Comparison of ENCODE assay signal across 27 mouse cellular contexts in the genomic region with DNA sequence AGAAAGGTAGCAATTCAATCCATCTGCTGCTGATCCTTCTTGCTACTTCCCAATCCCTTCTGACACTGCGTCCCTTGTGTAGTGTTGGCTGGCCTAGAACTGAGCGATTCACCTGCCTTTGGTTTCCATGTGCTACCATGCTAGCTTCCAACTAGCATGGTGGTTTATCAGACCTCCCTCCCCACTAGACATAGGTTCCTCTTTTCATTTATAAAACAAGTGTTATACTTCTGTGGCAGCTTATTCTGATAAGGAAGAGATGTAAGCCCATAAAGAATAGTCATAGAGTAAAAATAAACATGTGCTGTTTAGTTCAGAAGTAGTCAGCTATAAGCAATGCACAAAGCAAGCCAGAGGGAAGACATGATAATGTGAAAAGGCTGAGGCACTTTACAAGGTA. TPM values are rescaled to one million over a fixed set of nuclear protein-coding genes. Genes with fewer than 3 reads are reported as not detected.
A peak's percentile ranks its signal among the peaks of the same experiment; 100 is the strongest.
DNase-seq lines count a peak whose midpoint lies in the region; ATAC-seq and TF ChIP-seq lines count a peak whose summit lies in the region.
"Had no signal": no experiment of that assay in that cellular context is flagged by ENCODE, and none has a peak within 500 bp of the region (broad histone marks: within the 10 kb centered on the region; RNA-seq: fewer than 3 reads in every experiment).

No protein-coding gene starts in this region.

- TF ChIP-seq POLR2A in MEL (IDR thresholded peaks at IDR 0.05; ENCODE audit: control insufficient read depth in 1 of 2, insufficient read depth in 1 of 2, low read depth in 1 of 2, low read length in 2 of 2, poor library complexity in 1 of 2): no peak

- DNase-seq in liver, postnatal 0 days: no peak
- peak; percentile 88 for DNase-seq in MEL (ENCODE audit: low read depth, low spot score)
- DNase-seq in adrenal gland, postnatal 10 days: no peak
- DNase-seq in spleen, adult 12 weeks (ENCODE audit: low spot score): no peak
- DNase-seq: adrenal gland, postnatal 14 days; cerebellum, adult 11 months; cerebellum, adult 2 months; cerebellum, adult 9-11 months; cerebellum, postnatal 25 days; gastrocnemius, postnatal 10 days; gastrocnemius, postnatal 36 days; heart, adult 18-20 months; kidney, adult 11 months had no signal

- H3K27ac ChIP-seq in heart, embryonic 15.5 days: 0 out of 2 replicates have a peak overlapping the region, but pooled peaks have one; percentile 36
- H3K27ac ChIP-seq in heart, embryonic 12.5 days (ENCODE audit: poor library complexity, severe bottlenecking): no peak overlapping the region
- peak overlapping the region; percentile 41; the same call in 1 of the 2 replicates for H3K27ac ChIP-seq in liver, embryonic 12.5 days
- no peak overlapping the region for H3K27ac ChIP-seq in liver, postnatal 0 days (ENCODE audit: low read depth)
- peak overlapping the region; percentile 78 for H3K27ac ChIP-seq in MEL (ENCODE audit: control insufficient read depth, low read depth, low read length)
- H3K27ac ChIP-seq: forebrain, embryonic 10.5 days; forebrain, embryonic 13.5 days; heart, embryonic 10.5 days; hindbrain, embryonic 10.5 days; hindbrain, embryonic 13.5 days; intestine, embryonic 15.5 days had no signal

- ATAC-seq in heart, embryonic 15.5 days (replicated peaks; ENCODE audit: insufficient number of reproducible peaks, insufficient read depth, low FRiP score, low read depth): no peak
- ATAC-seq in heart, embryonic 12.5 days (ENCODE audit: insufficient number of reproducible peaks, low FRiP score): no peak
- ATAC-seq in liver, embryonic 12.5 days: no peak
- ATAC-seq in liver, postnatal 0 days: no peak
- 0 out of 2 replicates have a peak, but pooled peaks have one; percentile 20 for ATAC-seq in granulocyte monocyte progenitor cell, adult 5-6 weeks (replicated peaks; ENCODE audit: poor library complexity, severe bottlenecking)
- ATAC-seq: CD4-positive, CD25-positive, alpha-beta regulatory T cell, adult 4 months; forebrain, embryonic 13.5 days; forebrain, embryonic 16.5 days; hindbrain, embryonic 16.5 days; intestine, embryonic 15.5 days; Patski had no signal

- no peak overlapping the region for H3K4me2 ChIP-seq in heart, embryonic 15.5 days
- no peak overlapping the region for H3K4me2 ChIP-seq in heart, embryonic 12.5 days
- no peak overlapping the region for H3K4me2 ChIP-seq in liver, embryonic 12.5 days
- H3K4me2 ChIP-seq in liver, postnatal 0 days (ENCODE audit: low read depth, low read length): no peak overlapping the region
- H3K4me2 ChIP-seq: forebrain, embryonic 13.5 days; hindbrain, embryonic 13.5 days; intestine, embryonic 15.5 days had no signal

- TF ChIP-seq CTCF in liver, postnatal 0 days (IDR thresholded peaks at IDR 0.05; ENCODE audit: low read depth): no peak
- TF ChIP-seq CTCF in MEL (IDR thresholded peaks at IDR 0.05 in 2 of 3, conservative IDR thresholded peaks at IDR 0.05 in 1 of 3; ENCODE audit: control insufficient read depth in 1 of 3, insufficient read depth in 1 of 3, low read depth in 2 of 3, low read length in 3 of 3, poor library complexity in 1 of 3, severe bottlenecking in 1 of 3): no peak

- no peak overlapping the region for H3K4me3 ChIP-seq in heart, embryonic 15.5 days
- no peak overlapping the region for H3K4me3 ChIP-seq in heart, embryonic 12.5 days
- no peak overlapping the region for H3K4me3 ChIP-seq in liver, embryonic 12.5 days
- H3K4me3 ChIP-seq in liver, postnatal 0 days (ENCODE audit: low read depth, low read length): no peak overlapping the region
- no peak overlapping the region for H3K4me3 ChIP-seq in MEL (ENCODE audit: control insufficient read depth in 1 of 2, insufficient read depth in 1 of 2, low read depth in 2 of 2, low read length in 2 of 2)
- H3K4me3 ChIP-seq: forebrain, embryonic 10.5 days; forebrain, embryonic 13.5 days; heart, embryonic 10.5 days; hindbrain, embryonic 10.5 days; hindbrain, embryonic 13.5 days; intestine, embryonic 15.5 days had no signal

- no peak overlapping the region for H3K9ac ChIP-seq in heart, embryonic 15.5 days
- H3K9ac ChIP-seq in heart, embryonic 12.5 days: no peak overlapping the region
- H3K9ac ChIP-seq in liver, embryonic 12.5 days: no peak overlapping the region
- no peak overlapping the region for H3K9ac ChIP-seq in liver, postnatal 0 days (replicated peaks)
- H3K9ac ChIP-seq in MEL (ENCODE audit: control insufficient read depth, low read depth, low read length, poor library complexity, severe bottlenecking): no peak overlapping the region
- H3K9ac ChIP-seq: forebrain, embryonic 13.5 days; hindbrain, embryonic 13.5 days; intestine, embryonic 15.5 days had no signal

- no peaks in the 10 kb centered on the region for H3K27me3 ChIP-seq in heart, embryonic 15.5 days
- no peaks in the 10 kb centered on the region for H3K27me3 ChIP-seq in heart, embryonic 12.5 days (replicated peaks)
- no peaks in the 10 kb centered on the region for H3K27me3 ChIP-seq in liver, embryonic 12.5 days (replicated peaks)
- no peaks in the 10 kb centered on the region for H3K27me3 ChIP-seq in liver, postnatal 0 days (ENCODE audit: insufficient read depth, low read length)
- no peaks in the 10 kb centered on the region for H3K27me3 ChIP-seq in MEL (ENCODE audit: control insufficient read depth in 1 of 2, insufficient read depth in 2 of 2, low read length in 2 of 2)
- H3K27me3 ChIP-seq: forebrain, embryonic 13.5 days; hindbrain, embryonic 13.5 days; intestine, embryonic 15.5 days; Patski had no signal

- 95% methylated on average over 2 of the region's 2 CpGs for WGBS in heart, embryonic 15.5 days
- WGBS in heart, embryonic 12.5 days: 96% methylated on average over 2 of the region's 2 CpGs
- 88% methylated on average over 2 of the region's 2 CpGs for WGBS in liver, embryonic 12.5 days (ENCODE audit: insufficient replicate concordance)
- WGBS in liver, postnatal 0 days (ENCODE audit: insufficient replicate concordance): 81% methylated on average over 2 of the region's 2 CpGs

- H3K79me2 ChIP-seq in MEL (ENCODE audit: control insufficient read depth, insufficient read depth, low read length, poor library complexity): no peaks in the 10 kb centered on the region

- TF ChIP-seq RAD21 in MEL (IDR thresholded peaks at IDR 0.05; ENCODE audit: low read depth, low read length): no peak

- H3K36me3 ChIP-seq in heart, embryonic 15.5 days: peaks cover 9% of the 10 kb centered on the region; the same call in 1 of the 2 replicates
- H3K36me3 ChIP-seq in heart, embryonic 12.5 days: peaks cover 25% of the 10 kb centered on the region
- H3K36me3 ChIP-seq in liver, embryonic 12.5 days: peaks cover 66% of the 10 kb centered on the region
- H3K36me3 ChIP-seq in liver, postnatal 0 days (replicated peaks; ENCODE audit: insufficient read depth, low read length): peaks cover 39% of the 10 kb centered on the region
- peaks cover 0 to 56% of the 10 kb centered on the region in 2 experiments; a peak in 3 of 4 replicates for H3K36me3 ChIP-seq in MEL (ENCODE audit: control insufficient read depth in 1 of 2, insufficient read depth in 2 of 2, low read length in 2 of 2)

- no peak for TF ChIP-seq EP300 in liver, postnatal 0 days (IDR thresholded peaks at IDR 0.05; ENCODE audit: low read depth)
- TF ChIP-seq EP300 in MEL (IDR thresholded peaks at IDR 0.05; ENCODE audit: low read depth in 1 of 2, low read length in 2 of 2): peak; percentile 72 to 81

- H3K4me1 ChIP-seq in heart, embryonic 15.5 days (replicated peaks): peaks cover 34% of the 10 kb centered on the region
- peaks cover 31% of the 10 kb centered on the region for H3K4me1 ChIP-seq in heart, embryonic 12.5 days (replicated peaks)
- peaks cover 64% of the 10 kb centered on the region for H3K4me1 ChIP-seq in liver, embryonic 12.5 days
- peaks cover 24% of the 10 kb centered on the region for H3K4me1 ChIP-seq in liver, postnatal 0 days (ENCODE audit: insufficient read depth)
- peaks cover 29 to 40% of the 10 kb centered on the region in 2 experiments for H3K4me1 ChIP-seq in MEL (ENCODE audit: control insufficient read depth in 1 of 2, insufficient read depth in 2 of 2, low read length in 2 of 2)
- H3K4me1 ChIP-seq: hindbrain, embryonic 13.5 days; intestine, embryonic 15.5 days had no signal

- H3K9me3 ChIP-seq in heart, embryonic 15.5 days (replicated peaks): no peaks in the 10 kb centered on the region
- no peaks in the 10 kb centered on the region for H3K9me3 ChIP-seq in heart, embryonic 12.5 days (replicated peaks)
- H3K9me3 ChIP-seq in liver, embryonic 12.5 days (replicated peaks): no peaks in the 10 kb centered on the region
- no peaks in the 10 kb centered on the region for H3K9me3 ChIP-seq in liver, postnatal 0 days (ENCODE audit: low read length)
- H3K9me3 ChIP-seq in MEL (replicated peaks; ENCODE audit: insufficient read depth, low read length): no peaks in the 10 kb centered on the region
- H3K9me3 ChIP-seq: forebrain, embryonic 10.5 days; forebrain, embryonic 13.5 days; heart, embryonic 10.5 days; hindbrain, embryonic 10.5 days; hindbrain, embryonic 13.5 days; intestine, embryonic 15.5 days had no signal

RNA-seq across cellular contexts. Expression of a gene that starts 36.0 kb away (rescaled TPM):
- polyA plus RNA-seq in heart, embryonic 15.5 days (2015; fragmentation: Nextera tagmentation; extraction: Ambion mirVana): 45.8 and 48.0 TPM in 2 replicates
- 62.2 and 63.9 TPM in 2 replicates for polyA plus RNA-seq in heart, embryonic 12.5 days (2016; fragmentation: Nextera tagmentation; extraction: Ambion mirVana)
- 41.3 and 44.7 TPM in 2 replicates for polyA plus RNA-seq in liver, embryonic 12.5 days (2016; fragmentation: Nextera tagmentation; extraction: Ambion mirVana)
- polyA plus RNA-seq in liver, postnatal 0 days (2015; fragmentation: Nextera tagmentation; extraction: Ambion mirVana): 34.0 and 38.4 TPM in 2 replicates
- total RNA-seq in MEL (2012; rRNA removed): 7.9 and 8.7 TPM in 2 replicates
- 1 to 10 TPM in 1 of 2 experiments, not detected in 1; 8.6 TPM for polyA plus RNA-seq in MEL (2012; ENCODE audit: insufficient read depth in 1 of 2, insufficient read length in 2 of 2, low read depth in 1 of 2, low replicate concordance in 2 of 2, missing spikeins in 1 of 2)
- 8.5 and 11.5 TPM in 2 replicates for total RNA-seq in granulocyte monocyte progenitor cell, adult 5-6 weeks (2014; fragmentation: Nextera tagmentation)
- 14.3 and 20.2 TPM in 2 replicates for total RNA-seq in granulocyte monocyte progenitor cell, adult 5-6 weeks (2017)
- 100 to 1,000 TPM; 115 to 119 TPM for total RNA-seq in adrenal gland, postnatal 10 days (2021)

RNA-seq across cellular contexts. Expression of a gene that starts 42.1 kb away (rescaled TPM):
- polyA plus RNA-seq in heart, embryonic 15.5 days (2015; fragmentation: Nextera tagmentation; extraction: Ambion mirVana): 5.9 and 7.0 TPM in 2 replicates
- 11.6 and 11.8 TPM in 2 replicates for polyA plus RNA-seq in heart, embryonic 12.5 days (2016; fragmentation: Nextera tagmentation; extraction: Ambion mirVana)
- 12.9 and 13.7 TPM in 2 replicates for polyA plus RNA-seq in liver, embryonic 12.5 days (2016; fragmentation: Nextera tagmentation; extraction: Ambion mirVana)
- 5.0 and 5.4 TPM in 2 replicates for polyA plus RNA-seq in liver, postnatal 0 days (2015; fragmentation: Nextera tagmentation; extraction: Ambion mirVana)
- total RNA-seq in MEL (2012; rRNA removed): 1.8 and 2.8 TPM in 2 replicates
- polyA plus RNA-seq in MEL (2012; ENCODE audit: insufficient read depth in 1 of 2, insufficient read length in 2 of 2, low read depth in 1 of 2, low replicate concordance in 2 of 2, missing spikeins in 1 of 2): 1 to 10 TPM in 1 of 2 experiments, not detected in 1; 4.2 TPM
- not detected in 2 replicates for total RNA-seq in granulocyte monocyte progenitor cell, adult 5-6 weeks (2014; fragmentation: Nextera tagmentation)
- total RNA-seq in granulocyte monocyte progenitor cell, adult 5-6 weeks (2017): 0.72 and 2.4 TPM in 2 replicates
- 1 to 10 TPM; 5.3 to 5.8 TPM for total RNA-seq in adrenal gland, postnatal 10 days (2021)
- polyA plus RNA-seq: CD4-positive, CD25-positive, alpha-beta regulatory T cell, adult 4 months had no signal

Comparison
In these comparisons a context has a peak if more than half of its experiments do, and no peak if none do; other contexts are left out.
1. H3K27ac ChIP-seq: peak in heart, embryonic 15.5 days (single experiment), liver, embryonic 12.5 days (single experiment) and MEL (single experiment); none in heart, embryonic 12.5 days (single experiment) and liver, postnatal 0 days (single experiment).